Mouse (Mus musculus): Measurements from ENCODE around the gene Dnhd1. TPM values are rescaled to one million over a fixed set of nuclear protein-coding genes. Genes with fewer than 3 reads are reported as not detected.

Dnhd1 gene
- polyA plus RNA-seq, 1 experiment from 2014 or later: 1.4 TPM

GRCm38 (mm10) chr7:105638776-105639175 lies 11.9 kb upstream of the Dnhd1 start:
- Histone ChIP-seq H3K4me1 (ENCODE audit: control insufficient read depth, insufficient read depth, low read length) (peaks cover 16% of the 10 kb centered on the region), H3K36me3 (ENCODE audit: control insufficient read depth, insufficient read depth, low read length) (no peaks in the 10 kb centered on the region), H3K27me3 (ENCODE audit: control insufficient read depth, insufficient read depth, low read length) (no peaks in the 10 kb centered on the region), H3K9me3 (replicated peaks; ENCODE audit: control insufficient read depth, low read length) (no peaks in the 10 kb centered on the region), H3K27ac (ENCODE audit: low read length) (no peak overlapping the region), H3K4me2 (ENCODE audit: low read depth, low read length) (no peak overlapping the region), H3K9ac (ENCODE audit: low read length) (no peak overlapping the region), H3K4me3 (replicated peaks; ENCODE audit: low read length) (no peak overlapping the region)
- no peak for ATAC-seq (ENCODE audit: insufficient read depth, low FRiP score)
- 95% methylated on average over 6 of the region's 6 CpGs for WGBS

GRCm38 (mm10) chr7:105639304-105639703 lies 11.3 kb upstream of the Dnhd1 start:
- Histone ChIP-seq H3K9ac (ENCODE audit: low read length) (peak overlapping the region; percentile 91), H3K4me1 (ENCODE audit: control insufficient read depth, insufficient read depth, low read length) (peaks cover 16% of the 10 kb centered on the region), H3K4me3 (replicated peaks; ENCODE audit: low read length) (peak overlapping the region; percentile 84), H3K36me3 (ENCODE audit: control insufficient read depth, insufficient read depth, low read length) (no peaks in the 10 kb centered on the region), H3K27ac (ENCODE audit: low read length) (0 out of 2 replicates have a peak overlapping the region, but pooled peaks have one; percentile 42), H3K4me2 (ENCODE audit: low read depth, low read length) (peak overlapping the region; percentile 87), H3K27me3 (ENCODE audit: control insufficient read depth, insufficient read depth, low read length) (no peaks in the 10 kb centered on the region), H3K9me3 (replicated peaks; ENCODE audit: control insufficient read depth, low read length) (no peaks in the 10 kb centered on the region)
- WGBS: 65% methylated on average over 9 of the region's 9 CpGs
- no peak for ATAC-seq (ENCODE audit: insufficient read depth, low FRiP score)

- Histone ChIP-seq H3K9ac (ENCODE audit: low read length) (peak within 1 kb of the TSS; percentile 91), H3K4me3 (replicated peaks; ENCODE audit: low read length) (peak within 1 kb of the TSS; percentile 84), H3K27me3 (ENCODE audit: control insufficient read depth, insufficient read depth, low read length) (no peaks in the 10 kb centered on the region), H3K36me3 (ENCODE audit: control insufficient read depth, insufficient read depth, low read length) (no peaks in the 10 kb centered on the region), H3K9me3 (replicated peaks; ENCODE audit: control insufficient read depth, low read length) (no peaks in the 10 kb centered on the region), H3K4me1 (ENCODE audit: control insufficient read depth, insufficient read depth, low read length) (peaks cover 16% of the 10 kb centered on the region), H3K4me2 (ENCODE audit: low read depth, low read length) (peak within 1 kb of the TSS; percentile 87), H3K27ac (ENCODE audit: low read length) (peak within 1 kb of the TSS; percentile 90)
- 0% methylated on average over 2 of the region's 2 CpGs for WGBS
- ATAC-seq (ENCODE audit: insufficient read depth, low FRiP score): peak; percentile 4
These were observed 10.9 kb upstream of the Dnhd1 start, which contains the start of gene Timm10b for GRCm38 (mm10) chr7:105639756-105640155. Gene Timm10b, plus strand, starts transcription at chr7:105640056.

- peak within 1 kb of the TSS; percentile 91 for H3K9ac ChIP-seq (ENCODE audit: low read length)
- H3K36me3 ChIP-seq (ENCODE audit: control insufficient read depth, insufficient read depth, low read length): no peaks in the 10 kb centered on the region
- peak within 1 kb of the TSS; percentile 87 for H3K4me2 ChIP-seq (ENCODE audit: low read depth, low read length)
- no peaks in the 10 kb centered on the region for H3K9me3 ChIP-seq (replicated peaks; ENCODE audit: control insufficient read depth, low read length)
- H3K27me3 ChIP-seq (ENCODE audit: control insufficient read depth, insufficient read depth, low read length): no peaks in the 10 kb centered on the region
- H3K4me1 ChIP-seq (ENCODE audit: control insufficient read depth, insufficient read depth, low read length): peaks cover 16% of the 10 kb centered on the region
- H3K4me3 ChIP-seq (replicated peaks; ENCODE audit: low read length): peak within 1 kb of the TSS; percentile 84
- peak; percentile 98 for ATAC-seq (ENCODE audit: insufficient read depth, low FRiP score)
- peak within 1 kb of the TSS; percentile 90 for H3K27ac ChIP-seq (ENCODE audit: low read length)
- under 1% methylated on average over 45 of the region's 45 CpGs for WGBS
These were observed 10.3 kb upstream of the Dnhd1 start, which contains the start of the genes Arfip2 and Gm45799 for GRCm38 (mm10) chr7:105640233-105640893. Gene Arfip2, minus strand, starts transcription at chr7:105640416. Gene Gm45799, plus strand, starts transcription at chr7:105640552.

GRCm38 (mm10) chr7:105640894-105641255 lies 9.8 kb upstream of the Dnhd1 start:
- Histone ChIP-seq H3K27me3 (ENCODE audit: control insufficient read depth, insufficient read depth, low read length) (no peaks in the 10 kb centered on the region), H3K9me3 (replicated peaks; ENCODE audit: control insufficient read depth, low read length) (no peaks in the 10 kb centered on the region), H3K36me3 (ENCODE audit: control insufficient read depth, insufficient read depth, low read length) (no peaks in the 10 kb centered on the region), H3K9ac (ENCODE audit: low read length) (peak overlapping the region; percentile 77), H3K4me3 (replicated peaks; ENCODE audit: low read length) (peak overlapping the region; percentile 84), H3K4me2 (ENCODE audit: low read depth, low read length) (peak overlapping the region; percentile 87), H3K4me1 (ENCODE audit: control insufficient read depth, insufficient read depth, low read length) (peaks cover 16% of the 10 kb centered on the region), H3K27ac (ENCODE audit: low read length) (peak overlapping the region; percentile 90)
- ATAC-seq (ENCODE audit: insufficient read depth, low FRiP score): no peak; the same call in 1 of the 2 replicates
- WGBS: 0% methylated on average over 18 of the region's 18 CpGs

- Histone ChIP-seq H3K4me1 (ENCODE audit: control insufficient read depth, insufficient read depth, low read length) (peaks cover 16% of the 10 kb centered on the region), H3K36me3 (ENCODE audit: control insufficient read depth, insufficient read depth, low read length) (no peaks in the 10 kb centered on the region), H3K4me3 (replicated peaks; ENCODE audit: low read length) (no peak overlapping the region), H3K27me3 (ENCODE audit: control insufficient read depth, insufficient read depth, low read length) (no peaks in the 10 kb centered on the region), H3K4me2 (ENCODE audit: low read depth, low read length) (no peak overlapping the region; the same call in 1 of the 2 replicates), H3K27ac (ENCODE audit: low read length) (peak overlapping the region; percentile 28; the same call in 1 of the 2 replicates), H3K9ac (ENCODE audit: low read length) (0 out of 2 replicates have a peak overlapping the region, but pooled peaks have one; percentile 9), H3K9me3 (replicated peaks; ENCODE audit: control insufficient read depth, low read length) (no peaks in the 10 kb centered on the region)
- 73% methylated on average over 3 of the region's 3 CpGs for WGBS
- ATAC-seq (ENCODE audit: insufficient read depth, low FRiP score): no peak
These were observed 8.7 kb upstream of the Dnhd1 start for GRCm38 (mm10) chr7:105641936-105642335.

GRCm38 (mm10) chr7:105685541-105686197 lies 35.0 kb downstream of the Dnhd1 start:
- Histone ChIP-seq H3K9me3 (replicated peaks; ENCODE audit: control insufficient read depth, low read length) (no peaks in the 10 kb centered on the region), H3K27me3 (ENCODE audit: control insufficient read depth, insufficient read depth, low read length) (no peaks in the 10 kb centered on the region), H3K9ac (ENCODE audit: low read length) (no peak overlapping the region), H3K4me2 (ENCODE audit: low read depth, low read length) (peak overlapping the region; percentile 27), H3K27ac (ENCODE audit: low read length) (no peak overlapping the region), H3K4me3 (replicated peaks; ENCODE audit: low read length) (no peak overlapping the region), H3K36me3 (ENCODE audit: control insufficient read depth, insufficient read depth, low read length) (no peaks in the 10 kb centered on the region), H3K4me1 (ENCODE audit: control insufficient read depth, insufficient read depth, low read length) (no peaks in the 10 kb centered on the region)
- 14% methylated on average over 13 of the region's 13 CpGs for WGBS
- no peak for ATAC-seq (ENCODE audit: insufficient read depth, low FRiP score)

- Histone ChIP-seq H3K27me3 (ENCODE audit: control insufficient read depth, insufficient read depth, low read length) (no peaks in the 10 kb centered on the region), H3K36me3 (ENCODE audit: control insufficient read depth, insufficient read depth, low read length) (no peaks in the 10 kb centered on the region), H3K27ac (ENCODE audit: low read length) (no peak overlapping the region), H3K4me3 (replicated peaks; ENCODE audit: low read length) (no peak overlapping the region), H3K4me1 (ENCODE audit: control insufficient read depth, insufficient read depth, low read length) (no peaks in the 10 kb centered on the region), H3K9me3 (replicated peaks; ENCODE audit: control insufficient read depth, low read length) (no peaks in the 10 kb centered on the region), H3K4me2 (ENCODE audit: low read depth, low read length) (no peak overlapping the region), H3K9ac (ENCODE audit: low read length) (no peak overlapping the region)
- ATAC-seq (ENCODE audit: insufficient read depth, low FRiP score): no peak
- WGBS: 57% methylated on average over 1 of the region's 1 CpGs
These were observed 40.2 kb downstream of the Dnhd1 start for GRCm38 (mm10) chr7:105690875-105691274.

GRCm38 (mm10) chr7:105703184-105703583 lies 52.6 kb downstream of the Dnhd1 start:
- Histone ChIP-seq H3K4me3 (replicated peaks; ENCODE audit: low read length) (no peak overlapping the region), H3K4me1 (ENCODE audit: control insufficient read depth, insufficient read depth, low read length) (no peaks in the 10 kb centered on the region), H3K9ac (ENCODE audit: low read length) (no peak overlapping the region), H3K9me3 (replicated peaks; ENCODE audit: control insufficient read depth, low read length) (no peaks in the 10 kb centered on the region), H3K27me3 (ENCODE audit: control insufficient read depth, insufficient read depth, low read length) (no peaks in the 10 kb centered on the region), H3K36me3 (ENCODE audit: control insufficient read depth, insufficient read depth, low read length) (no peaks in the 10 kb centered on the region), H3K27ac (ENCODE audit: low read length) (no peak overlapping the region), H3K4me2 (ENCODE audit: low read depth, low read length) (no peak overlapping the region)
- WGBS: 82% methylated on average over 16 of the region's 16 CpGs
- no peak for ATAC-seq (ENCODE audit: insufficient read depth, low FRiP score)

Measured in stomach, embryonic 16.5 days (tissue).